Mouse (Mus musculus) 416B (cell line): Measurements from ENCODE around the gene Gm20715.
"Not testable (repeated sequence)": the region's sequence is repeated elsewhere in the genome, so short reads cannot be mapped to it uniquely, and the experiment has no call there.

Experiments used
- DNase-seq: peaks from one replicate; pipeline ENCODE4 v3.0.0; 2011; ENCODE audit warnings: low read depth

The Gm20715 gene

DNA sequence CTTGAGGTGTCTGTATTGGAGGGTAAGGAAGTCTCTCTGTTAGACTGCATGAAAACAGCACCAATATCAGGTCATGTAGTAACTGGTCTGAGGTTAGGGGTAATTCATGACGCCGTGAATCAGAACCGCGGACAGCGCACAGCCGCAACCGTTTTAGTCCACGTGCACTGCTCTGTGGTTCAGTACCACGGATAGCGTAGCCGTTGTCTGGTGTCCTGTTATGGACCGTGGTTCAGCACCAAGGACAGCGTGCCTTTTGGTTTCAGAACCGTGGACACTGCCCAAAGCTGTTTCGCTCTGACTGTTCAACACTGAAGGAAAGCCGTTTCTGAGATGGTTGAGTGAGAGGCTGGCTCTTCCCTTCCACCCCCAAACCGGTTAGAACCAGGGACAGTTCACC is at the start of gene Gm20715:
Gm20715 (plus strand) TSS at position 235 of the 400 bp plus-strand sequence.
- DNase-seq = peak; percentile 93

DNA sequence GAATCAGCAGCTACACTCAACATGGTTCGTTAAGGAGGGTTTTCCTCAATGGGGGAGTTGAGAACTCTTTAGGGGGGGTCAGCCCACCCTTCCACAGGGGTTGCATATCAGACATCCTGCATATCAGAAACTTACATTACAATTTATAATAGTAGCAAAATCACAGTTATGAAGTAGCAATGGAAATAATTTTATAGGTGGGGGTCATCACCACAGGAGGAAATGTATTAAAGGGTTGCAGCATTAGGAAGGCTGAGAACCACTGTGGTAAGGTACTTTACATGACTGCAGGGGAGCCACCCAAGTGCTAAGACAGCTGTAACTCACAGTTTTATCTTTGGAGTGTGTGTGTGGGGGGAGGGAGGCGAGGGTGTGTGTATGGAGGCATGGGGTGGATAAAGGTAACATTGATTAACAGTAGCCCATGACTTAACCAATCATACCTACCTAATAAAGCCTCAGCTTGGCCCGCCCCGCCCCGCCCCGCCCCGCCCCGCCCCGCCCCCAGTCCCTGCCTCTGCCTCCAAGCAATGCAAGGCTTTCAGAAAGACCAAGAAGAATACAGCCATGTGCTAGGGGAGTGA is 49.5 kb upstream of the Gm20715 start:
- peak; percentile 12 for DNase-seq

DNA sequence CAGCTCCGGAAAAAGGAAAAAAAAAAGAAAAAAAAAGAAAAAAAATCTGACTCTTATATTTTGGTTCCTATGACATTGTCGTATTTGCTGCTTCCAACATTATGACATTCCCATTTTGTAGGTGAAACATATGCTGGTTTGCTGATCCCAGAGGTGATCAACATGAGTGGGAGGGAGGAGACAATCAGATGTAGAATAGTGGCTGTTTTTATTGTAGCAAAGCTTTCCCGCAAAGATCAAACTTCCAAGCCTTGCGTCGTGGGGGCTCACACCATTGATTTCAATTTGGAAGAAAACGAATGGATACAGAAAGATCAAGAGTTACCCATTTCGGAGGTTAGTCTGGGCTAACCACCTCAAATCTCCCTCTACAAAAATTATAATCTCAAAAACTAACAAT is 48.3 kb upstream of the Gm20715 start:
- DNase-seq = no peak

DNA sequence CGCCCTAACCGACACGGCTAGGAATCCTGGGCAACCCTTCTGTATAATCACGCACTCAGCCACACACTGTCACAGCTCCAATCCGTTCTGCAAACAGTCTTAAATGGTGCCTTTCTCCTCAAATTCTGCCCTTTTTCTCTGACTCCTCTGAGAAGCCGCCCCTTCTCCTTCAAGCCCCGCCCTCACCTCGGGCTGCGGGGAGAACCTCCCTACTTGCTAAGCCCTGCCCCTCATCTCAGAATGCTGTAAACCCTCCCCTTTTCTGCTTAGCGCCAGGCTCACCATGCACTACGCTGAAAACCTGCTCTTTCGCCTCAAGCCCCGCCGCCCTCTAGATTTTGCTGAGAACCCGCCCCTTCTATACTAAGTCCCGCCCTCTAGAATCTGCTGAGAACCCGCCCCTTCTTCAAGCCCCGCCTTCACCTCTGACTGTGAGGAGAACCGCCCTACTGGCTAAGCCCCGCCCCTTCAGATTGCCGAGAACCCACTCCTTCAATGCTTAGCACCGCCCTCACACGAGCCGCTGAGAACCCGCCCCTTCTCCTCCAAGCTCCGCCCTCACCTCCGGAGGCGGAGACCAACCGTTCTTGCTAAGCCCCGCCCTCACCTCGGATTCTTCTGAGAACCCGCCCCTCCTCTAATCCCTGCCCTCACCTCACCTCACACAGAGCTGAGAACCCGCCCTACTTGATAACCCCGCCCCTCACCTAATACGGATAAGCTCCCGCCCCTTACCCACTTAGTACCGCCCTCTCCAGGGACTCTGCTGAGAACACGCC is 47.6 kb upstream of the Gm20715 start:
- DNase-seq = peak; percentile 100

DNA sequence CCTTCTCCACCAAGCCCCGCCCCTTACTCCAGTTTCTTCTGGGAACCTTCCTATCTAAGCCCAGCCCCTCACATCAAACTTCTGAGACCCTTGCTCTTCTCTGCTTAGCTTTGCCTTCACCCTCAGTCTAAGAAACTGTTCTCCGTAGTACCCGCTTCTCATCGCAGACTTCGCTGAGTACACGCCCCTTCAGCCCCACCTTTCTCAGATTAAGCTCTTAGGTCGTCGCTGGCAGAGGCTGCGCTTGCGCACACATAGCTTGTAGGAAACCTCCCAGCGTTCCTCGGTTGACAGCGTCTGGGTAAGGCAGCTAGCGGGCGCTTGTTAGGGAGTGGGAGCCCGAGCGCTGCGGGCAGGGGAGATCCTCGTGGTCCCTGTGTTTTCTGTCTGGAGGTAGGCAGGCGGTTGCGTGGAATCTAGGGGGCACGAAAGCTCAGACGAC is 47.0 kb upstream of the Gm20715 start, which contains the start of gene Zfp78:
Zfp78 (plus strand) TSS at position 234 of the 442 bp plus-strand sequence.
- peak; percentile 98 for DNase-seq

DNA sequence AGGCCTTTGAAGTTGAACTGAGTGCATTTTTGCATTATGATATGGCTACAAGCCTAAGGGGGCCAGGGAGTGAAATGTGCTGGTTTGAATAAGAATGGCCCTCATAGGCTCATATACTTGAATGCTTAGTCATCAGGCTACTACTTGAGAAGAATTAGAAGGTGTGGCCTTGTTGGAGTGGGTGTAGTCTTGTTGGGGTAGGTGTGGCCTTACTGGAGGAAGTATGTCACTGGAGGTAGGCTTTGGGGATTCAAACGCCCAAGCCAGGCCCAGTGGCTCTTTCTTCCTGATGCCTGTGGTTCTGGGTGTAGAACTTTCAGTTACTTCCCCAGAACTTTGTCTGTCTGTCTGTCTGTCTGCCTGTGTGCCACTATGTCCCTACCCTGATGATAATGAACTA is 45.3 kb upstream of the Gm20715 start:
- peak; percentile 57 for DNase-seq

DNA sequence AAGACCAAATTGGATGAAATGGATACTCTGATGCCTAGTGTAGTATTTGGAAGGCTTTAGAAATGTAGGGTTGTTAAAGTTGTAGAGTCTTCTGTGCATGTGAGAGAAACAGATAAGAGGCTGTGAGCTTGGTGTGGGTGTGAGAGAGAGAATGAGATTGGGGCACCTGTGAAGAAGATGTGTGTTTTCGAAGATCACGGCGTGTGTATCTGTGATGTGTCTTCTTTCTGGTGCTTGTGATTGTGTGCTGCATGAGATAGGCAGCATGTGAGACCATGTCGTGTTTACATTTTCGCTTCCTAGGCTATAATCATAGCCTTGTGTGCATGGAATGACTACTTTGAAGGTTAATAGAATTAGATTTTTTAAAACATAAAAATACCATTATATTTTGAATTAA is 42.9 kb upstream of the Gm20715 start:
- no peak for DNase-seq

DNA sequence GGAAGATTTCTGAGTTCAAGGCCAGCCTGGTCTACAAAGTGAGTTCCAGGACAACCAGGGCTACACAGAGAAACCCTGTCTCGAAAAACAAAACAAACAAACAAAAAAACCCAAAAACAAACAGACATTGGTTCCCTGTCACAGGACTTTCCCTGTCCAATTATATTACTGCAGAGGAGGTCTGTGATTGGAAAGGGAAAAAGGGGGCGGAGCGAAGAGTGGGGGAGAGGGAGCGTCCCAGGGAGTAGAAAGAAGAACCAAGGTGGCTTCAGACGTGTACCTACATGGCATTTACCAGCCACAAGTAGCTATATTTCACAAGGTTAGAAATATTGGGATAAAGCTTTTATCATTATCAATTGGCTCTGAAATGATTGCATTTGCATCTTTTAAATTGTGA is 41.9 kb upstream of the Gm20715 start:
- not testable (repeated sequence) for DNase-seq

DNA sequence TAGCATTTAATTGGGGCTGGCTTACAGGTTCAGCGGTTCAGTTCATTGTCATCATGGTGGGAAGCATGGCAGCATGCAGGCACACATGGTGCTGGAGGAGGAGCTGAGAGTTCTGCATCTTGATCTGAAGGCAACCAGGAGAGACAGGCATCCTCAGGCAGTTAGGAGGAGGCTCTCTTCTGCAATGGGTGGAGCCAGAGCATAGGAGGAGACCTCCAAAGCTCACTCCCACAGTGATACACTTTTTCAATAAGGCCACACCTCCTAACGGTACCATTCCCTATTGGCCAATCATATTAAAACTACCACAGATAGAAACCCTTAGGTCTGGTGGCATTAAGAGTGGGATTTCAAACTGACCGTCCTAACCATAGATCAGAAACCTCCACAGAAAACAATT is 40.6 kb upstream of the Gm20715 start:
- no peak for DNase-seq

DNA sequence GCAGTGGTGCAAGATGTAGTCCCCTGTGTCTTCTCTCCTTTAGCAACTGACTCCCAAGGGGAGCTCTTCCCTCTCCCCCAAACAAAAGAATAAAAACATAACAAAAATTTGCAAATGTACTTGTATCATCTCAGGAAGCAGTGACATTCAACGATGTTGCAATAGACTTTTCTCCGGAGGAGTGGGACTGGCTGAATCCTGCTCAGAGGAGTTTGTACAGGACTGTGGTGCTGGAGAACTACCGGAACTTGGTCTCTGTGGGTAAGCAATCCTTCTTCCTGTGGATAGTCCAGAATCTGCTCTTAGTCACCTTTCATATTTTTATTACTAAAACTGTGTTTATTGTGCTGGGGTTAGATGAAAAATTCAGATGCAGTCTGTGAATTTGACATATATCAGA is 37.1 kb upstream of the Gm20715 start:
- peak; percentile 79 for DNase-seq

DNA sequence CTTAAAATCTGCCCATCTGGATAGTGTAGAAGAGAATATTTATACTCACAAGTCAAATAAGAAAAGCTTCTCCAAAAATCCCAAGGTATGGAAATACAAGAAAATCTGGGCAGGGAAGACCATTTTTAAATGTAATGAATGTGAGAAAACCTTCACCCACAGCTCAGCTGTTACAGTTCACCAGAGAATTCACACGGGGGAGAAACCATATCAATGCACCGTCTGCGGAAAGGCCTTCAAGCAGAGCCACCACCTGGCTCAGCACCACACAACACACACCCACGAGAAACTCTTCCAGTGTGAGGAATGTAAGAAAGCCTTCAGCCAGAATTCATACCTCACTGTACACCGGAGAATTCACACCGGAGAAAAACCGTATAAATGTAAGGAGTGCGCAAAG is 31.6 kb upstream of the Gm20715 start:
- no peak for DNase-seq

DNA sequence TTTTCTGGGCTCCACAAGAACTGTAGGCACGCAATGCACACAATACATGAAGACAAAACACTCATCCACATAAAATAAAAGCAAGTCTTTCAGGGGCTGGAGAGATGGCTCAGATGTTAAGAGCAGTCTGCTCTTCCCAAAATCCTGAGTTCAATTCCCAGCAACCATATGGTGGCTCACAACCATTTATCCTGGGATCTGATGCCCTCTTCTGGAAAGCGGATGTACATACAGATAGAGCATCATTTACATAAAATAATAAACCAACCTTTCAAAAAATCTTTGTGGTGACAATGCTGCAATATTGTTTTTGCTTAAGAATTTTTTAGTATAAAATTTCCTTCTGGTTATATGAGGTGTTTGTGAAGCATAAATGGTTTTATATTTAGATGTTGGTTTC is 28.6 kb upstream of the Gm20715 start:
- DNase-seq = peak; percentile 53

DNA sequence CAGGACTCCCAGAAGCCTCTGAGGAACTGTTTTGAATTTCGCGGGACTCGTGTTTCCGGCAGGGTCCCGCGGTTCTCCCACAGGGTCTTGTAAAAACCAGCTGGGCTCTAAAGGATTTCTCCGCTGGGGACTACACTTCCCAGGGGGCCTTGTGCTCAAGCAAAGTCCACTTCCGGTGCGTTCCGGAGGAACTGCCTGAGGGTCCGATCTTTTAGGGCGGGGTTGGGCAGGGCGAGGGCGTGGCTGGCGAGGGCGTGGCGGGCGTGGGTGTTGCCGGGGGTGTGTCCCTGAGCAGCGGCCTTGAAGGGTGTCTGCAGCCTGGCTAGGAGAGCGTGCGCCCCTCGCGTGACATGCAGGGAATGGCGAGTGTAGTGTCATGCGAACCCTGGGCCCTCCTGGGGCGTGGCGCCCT is 27.0 kb upstream of the Gm20715 start, which contains the start of gene Zfp28:
Zfp28 (plus strand) TSS at position 252 of the 412 bp plus-strand sequence.
- DNase-seq = peak; percentile 97

DNA sequence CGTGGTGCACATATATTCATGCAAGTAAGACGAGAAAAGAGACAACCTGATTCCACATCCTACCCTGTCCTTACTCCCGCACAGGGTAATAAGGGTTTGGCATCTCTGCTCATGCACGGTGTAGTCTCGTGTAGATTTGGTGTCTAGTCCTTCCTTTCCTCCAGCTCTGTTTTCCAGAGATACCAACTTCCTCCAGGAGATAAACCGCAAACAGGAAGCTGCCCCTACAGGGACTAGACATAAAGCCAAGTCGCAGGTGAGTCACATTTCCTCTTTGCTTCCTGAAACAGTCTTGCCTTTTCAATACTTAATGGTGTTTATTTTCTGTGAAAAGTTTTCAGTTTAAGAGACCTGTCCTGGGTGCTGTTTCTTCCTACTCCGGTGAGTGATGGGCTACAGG is 26.1 kb upstream of the Gm20715 start:
- DNase-seq = peak; percentile 65

DNA sequence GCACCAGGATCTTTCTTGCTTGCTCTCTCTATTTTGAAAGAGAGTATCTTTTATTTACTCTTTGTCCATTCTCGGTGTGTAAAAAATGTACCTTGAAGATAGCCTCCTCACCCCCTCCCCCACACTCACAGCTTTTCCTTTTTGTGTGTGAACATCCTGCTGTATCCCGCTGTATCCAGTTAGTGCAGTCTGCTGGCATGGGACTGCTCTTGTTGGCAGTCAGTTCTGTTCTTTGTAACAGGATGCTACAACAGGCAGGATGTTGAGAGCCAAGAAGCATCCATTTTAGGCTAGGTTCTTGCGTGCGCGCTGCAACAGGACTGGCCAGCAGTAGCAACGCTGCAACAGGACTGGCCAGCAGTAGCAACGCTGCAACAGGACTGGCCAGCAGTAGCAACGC is 23.1 kb upstream of the Gm20715 start:
- DNase-seq = no peak

DNA sequence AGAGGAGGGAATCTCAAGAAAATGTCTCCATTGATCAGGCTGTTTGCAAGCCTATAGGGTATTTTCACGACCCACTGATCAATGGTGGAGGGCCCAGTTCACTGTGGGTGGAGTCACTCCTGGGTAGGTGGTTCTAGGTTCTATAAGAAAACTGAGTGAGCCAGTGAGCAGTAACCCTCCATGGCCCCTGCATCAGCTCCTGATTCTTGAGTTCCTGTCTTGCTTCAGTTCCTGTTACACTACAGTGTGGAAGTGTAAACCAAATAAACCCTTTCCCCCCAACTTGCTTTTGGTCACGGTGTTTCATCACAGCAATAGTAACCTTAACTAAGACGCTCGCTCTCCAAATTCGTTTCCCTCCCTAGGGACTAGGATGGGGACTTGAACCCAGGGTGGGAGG is 21.1 kb upstream of the Gm20715 start:
- DNase-seq = peak; percentile 44

DNA sequence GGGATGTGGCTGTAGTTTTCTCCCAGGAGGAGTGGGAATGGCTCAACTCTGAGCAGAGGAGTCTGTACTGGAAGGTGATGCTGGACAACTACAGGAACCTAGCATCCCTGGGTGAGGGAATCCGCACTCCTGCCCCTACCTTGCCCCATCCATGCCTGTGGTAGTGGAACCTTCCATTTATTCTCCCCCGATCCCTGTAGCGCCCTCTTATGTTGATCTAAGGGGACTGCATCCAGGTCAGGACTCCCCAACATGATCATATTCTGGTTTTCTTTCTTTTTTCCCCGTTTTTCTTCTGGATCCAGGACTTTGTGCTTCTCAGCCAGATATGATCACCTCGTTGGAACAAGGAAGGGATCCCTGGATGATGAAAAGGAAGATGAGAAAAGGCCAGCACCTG is 20.6 kb upstream of the Gm20715 start:
- no peak for DNase-seq

DNA sequence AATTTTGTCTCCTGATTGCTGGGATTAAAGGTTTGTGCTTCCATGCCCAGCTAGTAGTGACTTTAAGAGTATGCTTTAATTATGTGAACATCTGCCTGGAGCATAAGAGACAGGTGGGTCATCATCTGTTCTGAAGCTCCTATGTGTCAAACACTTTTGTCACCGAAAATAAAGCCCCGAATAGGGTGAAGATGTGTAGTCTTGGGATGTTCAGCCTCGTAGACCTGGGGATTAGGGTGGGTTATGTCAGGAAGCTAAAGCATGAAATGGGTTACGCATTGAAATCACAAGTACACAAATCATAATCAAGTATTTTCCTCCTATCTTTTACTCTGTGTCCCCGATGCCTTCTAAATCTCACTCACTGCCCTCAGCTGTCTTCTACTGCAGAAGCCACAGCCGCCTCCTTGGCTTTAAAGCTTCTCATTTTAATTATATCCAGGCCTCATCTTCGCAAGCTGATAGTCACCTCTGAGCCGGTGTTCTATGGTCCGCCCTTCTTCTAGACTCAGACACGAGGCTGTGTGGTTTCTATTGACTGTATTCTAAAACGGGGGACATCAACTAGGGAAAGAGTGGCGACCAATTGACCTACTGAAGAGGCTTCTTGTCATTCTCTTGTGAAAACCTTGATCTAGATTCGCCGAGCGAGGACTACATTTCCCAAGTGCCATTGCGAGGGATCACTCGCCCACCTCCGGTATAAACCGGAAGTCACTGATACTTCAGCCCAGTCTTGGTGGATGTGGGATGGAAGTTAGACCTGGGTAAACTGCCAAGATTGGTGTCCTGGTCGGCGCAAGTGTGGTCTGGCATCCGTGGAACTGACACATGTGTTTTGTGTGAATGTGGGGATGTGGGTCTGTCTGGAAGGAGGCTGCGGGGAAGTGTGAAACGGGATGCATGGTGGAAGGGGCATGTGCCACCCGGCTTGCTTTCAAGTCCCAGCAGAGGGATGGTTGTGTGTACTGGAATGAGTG is 11.8 kb upstream of the Gm20715 start, which contains the start of gene Smim17:
Smim17 (plus strand) TSS at position 720 of the 980 bp plus-strand sequence.
- no peak for DNase-seq

DNA sequence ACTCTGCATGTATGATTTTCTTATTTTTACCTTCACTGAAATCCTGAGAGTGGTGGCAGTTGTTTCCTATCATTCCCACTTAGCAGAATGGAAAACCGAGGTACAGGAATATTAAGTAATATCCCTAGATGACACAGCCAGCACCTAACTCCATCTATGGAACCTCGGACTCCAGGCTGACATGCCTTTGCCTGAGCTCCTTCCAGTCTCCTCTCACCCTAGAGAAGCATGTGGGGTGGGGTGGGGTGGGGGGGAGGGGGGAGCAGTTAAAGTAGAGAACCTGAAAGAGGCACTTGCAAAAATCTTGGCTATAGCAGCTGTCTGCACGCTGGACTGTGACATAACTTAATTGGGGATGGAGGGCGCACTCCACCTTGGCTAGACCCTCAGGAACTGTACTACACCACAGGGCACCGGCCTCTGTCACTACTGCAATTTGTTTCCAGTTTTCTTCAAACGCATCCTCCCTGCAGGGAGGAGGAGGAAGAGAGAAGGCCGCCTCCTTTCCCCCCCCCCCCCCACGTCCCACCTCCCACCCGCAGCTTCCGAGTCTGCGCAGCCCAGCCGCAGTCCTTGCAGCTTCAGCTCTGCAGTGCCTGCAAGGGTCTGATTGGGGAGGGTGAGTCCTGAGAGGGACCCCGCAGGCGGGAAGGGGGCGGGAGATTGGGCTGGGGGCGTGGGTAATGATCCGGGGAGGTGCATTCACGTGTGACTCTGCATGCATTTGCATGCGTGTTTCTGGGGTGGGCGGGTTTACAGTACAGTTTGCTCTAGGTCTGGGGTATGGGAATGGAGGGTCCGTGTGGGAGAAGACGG is 4.8 kb downstream of the Gm20715 start:
- DNase-seq = no peak

DNA sequence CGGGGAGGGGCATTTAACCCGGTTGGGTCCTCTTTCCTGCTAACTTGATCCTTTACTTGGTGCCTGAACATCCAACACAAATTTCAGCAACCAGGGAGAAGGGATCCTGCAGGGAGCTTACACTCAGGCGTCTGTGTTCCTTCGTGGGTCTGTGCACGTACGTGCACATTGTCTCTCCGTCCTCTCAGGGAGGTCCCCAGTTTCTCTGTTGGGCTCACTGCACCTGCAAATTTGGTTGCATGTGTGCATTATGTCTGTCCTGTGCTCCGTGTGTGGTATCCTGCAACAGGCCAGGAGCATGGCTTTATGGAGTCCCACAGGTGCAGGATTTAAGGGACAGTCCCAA is 5.3 kb downstream of the Gm20715 start:
- no peak for DNase-seq

DNA sequence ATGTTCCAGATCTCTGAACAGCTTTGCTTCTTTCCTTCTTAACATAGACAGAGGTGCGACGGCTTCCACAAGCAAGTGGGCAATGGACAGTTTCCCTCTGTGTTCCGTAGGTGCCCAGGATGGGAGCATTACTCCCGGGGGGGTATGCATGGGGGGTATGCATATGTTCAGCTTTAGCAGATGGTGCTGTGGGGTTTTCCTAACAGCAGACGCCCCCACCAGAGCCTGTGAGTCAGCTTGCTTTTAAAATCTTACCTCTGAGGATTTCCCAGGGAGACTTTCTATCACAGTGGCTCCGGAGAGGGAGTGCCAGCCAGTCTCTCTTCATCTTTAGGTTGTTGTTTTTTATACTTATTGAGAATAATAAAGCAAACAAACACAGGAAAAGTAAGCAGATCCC is 9.8 kb downstream of the Gm20715 start:
- no peak for DNase-seq

DNA sequence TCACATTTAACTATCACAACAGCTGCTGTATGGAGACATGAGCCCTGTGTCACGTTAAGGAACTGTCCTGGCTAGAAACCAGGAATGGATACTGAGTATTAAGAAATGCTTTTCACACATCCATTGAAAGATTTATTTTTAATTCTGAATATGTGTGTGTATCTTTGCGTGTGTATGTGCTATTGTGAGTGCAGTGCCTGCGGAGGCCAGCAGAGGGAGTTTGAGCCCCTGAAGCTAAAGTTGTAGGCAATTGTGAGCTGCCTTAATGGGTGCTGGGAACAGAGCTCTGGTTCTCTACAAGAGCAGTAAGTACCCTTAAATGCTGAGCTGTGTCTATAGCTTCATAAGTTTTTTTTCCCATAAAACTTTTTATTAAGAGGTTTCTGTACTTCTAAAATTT is 19.3 kb downstream of the Gm20715 start:
- no peak for DNase-seq
